Mouse (Mus musculus) intestine, postnatal 0 days (tissue): ENCODE data around the gene Zfp740. TPM values are rescaled to one million over a fixed set of nuclear protein-coding genes. Genes with fewer than 3 reads are reported as not detected.
A peak's percentile ranks its signal among the peaks of the same experiment; 100 is the strongest.

Experiments
- ATAC-seq: fragments of 200-750 bp; cut with Nextera tagmentation; 2 replicates; pipeline ENCODE4 v1.8.0; 2017; ENCODE audit warnings: mild to moderate bottlenecking, moderate TSS enrichment, moderate library complexity
- H3K27ac ChIP-seq: fragments of 300-500 bp; sonication (generic); 2 replicates; pipeline ENCODE4 v1.5.1; 2014; ENCODE audit warnings: mild to moderate bottlenecking, low read depth, low read length, moderate library complexity
- H3K27me3 ChIP-seq: fragments of 300-500 bp; sonication (generic); replicated peaks from 2 replicates; pipeline ENCODE4 v1.6.1; 2014; ENCODE audit warnings: low read length, mixed read lengths; ENCODE audit not compliant: control insufficient read depth, insufficient read depth
- H3K36me3 ChIP-seq: fragments of 300-500 bp; sonication (generic); 2 replicates; pipeline ENCODE4 v1.6.1; 2014; ENCODE audit warnings: mild to moderate bottlenecking, moderate library complexity; ENCODE audit not compliant: control insufficient read depth, insufficient read depth
- H3K4me1 ChIP-seq: fragments of 300-500 bp; sonication (generic); replicated peaks from 2 replicates; pipeline ENCODE4 v1.6.1; 2014; ENCODE audit warnings: antibody characterized with exemption, low read length, mixed read lengths; ENCODE audit not compliant: control insufficient read depth, insufficient read depth
- H3K4me2 ChIP-seq: fragments of 300-500 bp; sonication (generic); replicated peaks from 2 replicates; pipeline ENCODE4 v1.6.1; 2014; ENCODE audit warnings: low read depth, mild to moderate bottlenecking, moderate library complexity
- H3K4me3 ChIP-seq: fragments of 300-500 bp; sonication (generic); 2 replicates; pipeline ENCODE4 v1.5.1; 2014; ENCODE audit warnings: low read depth, low read length
- H3K9ac ChIP-seq: fragments of 300-500 bp; sonication (generic); 2 replicates; pipeline ENCODE4 v1.6.1; 2014; ENCODE audit warnings: mild to moderate bottlenecking, low read depth, low read length
- H3K9me3 ChIP-seq: fragments of 300-500 bp; sonication (generic); 2 replicates; pipeline ENCODE4 v1.6.1; 2016; ENCODE audit warnings: mixed run types; ENCODE audit not compliant: control insufficient read depth
- CTCF ChIP-seq: sonication (generic); IDR thresholded peaks from 2 replicates; pipeline ENCODE4 v1.5.1; 2016; ENCODE audit warnings: low read depth, mild to moderate bottlenecking, control low read depth, antibody characterized with exemption, moderate library complexity
- WGBS: fragments of 180-500 bp; shearing (Covaris S2); extraction: QIAGEN DNeasy Blood & Tissue Kit; methylation state at CpG from one replicate; pipeline ENCODE4 v1.1.7; 2014; 5-methylcytosine and 5-hydroxymethylcytosine counted together
- polyA plus RNA-seq: library from polyadenylated mRNA; unstranded; fragments of >200 nt; fragmentation: Nextera tagmentation; extraction: Ambion mirVana; gene quantifications from 2 replicates; pipeline ENCODE4 v1.2.1, GENCODE M21; 2015

Zfp740 gene
- polyA plus RNA-seq, 1 experiment from 2014 or later = 14.1 TPM

GRCm38 (mm10) chr15:102255547-102256255, 52.7 kb downstream of the Zfp740 start:
- TF ChIP-seq CTCF = no peak
- Histone ChIP-seq H3K27me3 (peaks cover 12% of the 10 kb centered on the region; the same call in 1 of the 2 replicates), H3K9me3 (no peaks in the 10 kb centered on the region), H3K9ac (no peak overlapping the region), H3K27ac (no peak overlapping the region), H3K4me3 (no peak overlapping the region), H3K4me1 (peaks cover 4% of the 10 kb centered on the region; the same call in 1 of the 2 replicates), H3K36me3 (no peaks in the 10 kb centered on the region), H3K4me2 (no peak overlapping the region)
- no peak for ATAC-seq
- 58% methylated on average over 13 of the region's 14 CpGs for WGBS

GRCm38 (mm10) chr15:102256431-102257201, 53.6 kb downstream of the Zfp740 start:
- no peak for ATAC-seq
- TF ChIP-seq CTCF = no peak
- peaks cover 4% of the 10 kb centered on the region; the same call in 1 of the 2 replicates for H3K4me1 ChIP-seq
- H3K27ac ChIP-seq = no peak overlapping the region
- H3K4me2 ChIP-seq = peak overlapping the region; percentile 95
- 27% methylated on average over 22 of the region's 22 CpGs for WGBS
- peaks cover 12% of the 10 kb centered on the region; the same call in 1 of the 2 replicates for H3K27me3 ChIP-seq
- H3K9ac ChIP-seq = peak overlapping the region; percentile 34; the same call in 1 of the 2 replicates
- no peaks in the 10 kb centered on the region for H3K36me3 ChIP-seq
- peak overlapping the region; percentile 62 for H3K4me3 ChIP-seq
- no peaks in the 10 kb centered on the region for H3K9me3 ChIP-seq

GRCm38 (mm10) chr15:102257202-102258075, 54.4 kb downstream of the Zfp740 start, which contains the start of gene Rarg:
TSS of gene Rarg (minus strand) at chr15:102257517.
- peak within 1 kb of the TSS; percentile 34; the same call in 1 of the 2 replicates for H3K9ac ChIP-seq
- H3K4me2 ChIP-seq = peak within 1 kb of the TSS; percentile 95
- H3K4me1 ChIP-seq = peaks cover 4% of the 10 kb centered on the region; the same call in 1 of the 2 replicates
- no peak within 1 kb of the TSS for H3K27ac ChIP-seq
- no peak for TF ChIP-seq CTCF
- no peaks in the 10 kb centered on the region for H3K36me3 ChIP-seq
- peak within 1 kb of the TSS; percentile 62 for H3K4me3 ChIP-seq
- peaks cover 12% of the 10 kb centered on the region; the same call in 1 of the 2 replicates for H3K27me3 ChIP-seq
- no peaks in the 10 kb centered on the region for H3K9me3 ChIP-seq
- WGBS = 2% methylated on average over 35 of the region's 46 CpGs
- peak; percentile 23 for ATAC-seq

GRCm38 (mm10) chr15:102258076-102258470, 55.0 kb downstream of the Zfp740 start:
- WGBS = 20% methylated on average over 12 of the region's 12 CpGs
- no peak overlapping the region for H3K4me3 ChIP-seq
- H3K4me1 ChIP-seq = peaks cover 4% of the 10 kb centered on the region; the same call in 1 of the 2 replicates
- TF ChIP-seq CTCF = no peak
- no peaks in the 10 kb centered on the region for H3K36me3 ChIP-seq
- no peak overlapping the region for H3K9ac ChIP-seq
- no peak overlapping the region for H3K27ac ChIP-seq
- no peaks in the 10 kb centered on the region for H3K9me3 ChIP-seq
- peak; percentile 20; the same call in 1 of the 2 replicates for ATAC-seq
- peak overlapping the region; percentile 95 for H3K4me2 ChIP-seq
- H3K27me3 ChIP-seq = peaks cover 12% of the 10 kb centered on the region; the same call in 1 of the 2 replicates

- Histone ChIP-seq H3K4me1 (peaks cover 4% of the 10 kb centered on the region; the same call in 1 of the 2 replicates), H3K27me3 (peaks cover 12% of the 10 kb centered on the region; the same call in 1 of the 2 replicates), H3K9ac (no peak overlapping the region), H3K27ac (no peak overlapping the region), H3K9me3 (no peaks in the 10 kb centered on the region), H3K4me3 (no peak overlapping the region), H3K4me2 (no peak overlapping the region), H3K36me3 (no peaks in the 10 kb centered on the region)
- 39% methylated on average over 11 of the region's 11 CpGs for WGBS
- no peak for ATAC-seq
- TF ChIP-seq CTCF = no peak
Measured at GRCm38 (mm10) chr15:102258581-102259253, 55.7 kb downstream of the Zfp740 start.
